Mouse (Mus musculus) left cerebral cortex, adult 8-10 months (tissue): Measurements from ENCODE around the gene Kcnk13. TPM values are rescaled to one million over a fixed set of nuclear protein-coding genes. Genes with fewer than 3 reads are reported as not detected.

Source experiments
- DNase-seq, 2 experiments: peaks; one replicate each; pipeline ENCODE4 v3.0.0; 2022; ENCODE audit warnings: low spot score in 2 of 2
- microRNA-seq, 2 experiments: library from miRNA; unstranded; fragments of <30 nt; microRNA quantifications; one replicate each; pipeline ENCODE4 v1.2.0; 2022
- total RNA-seq, 4 experiments: library from RNA; stranded (reverse); gene quantifications; 2 replicates each; pipeline ENCODE4 v1.2.4; 2022

Gene Kcnk13
- total RNA-seq, 4 experiments from 2014 or later, result 9.1 to 10.2 (median 9.7) TPM

DNA sequence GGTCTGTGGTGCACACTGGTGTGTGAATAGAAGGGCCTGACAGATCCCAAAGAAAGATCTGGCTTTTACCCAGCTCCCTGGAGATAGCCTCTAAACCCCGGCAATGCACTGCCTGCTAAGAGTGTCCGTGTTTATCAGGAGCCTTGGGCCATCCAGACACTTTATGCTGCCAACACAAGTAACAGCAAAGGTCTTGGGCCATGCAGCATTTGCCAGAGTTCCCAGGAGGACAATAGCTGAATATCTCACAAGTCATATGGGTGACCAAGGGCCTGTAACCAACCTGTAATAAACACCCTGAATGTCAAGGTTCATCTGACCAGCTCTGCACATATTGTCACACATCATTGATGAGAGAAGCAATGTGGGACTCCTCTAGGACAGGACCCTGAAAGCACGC is 123.7 kb downstream of the Kcnk13 start:
- no peak for DNase-seq

- no peak for DNase-seq
Measured at GRCm38 (mm10) chr12:100089265-100089664, 125.0 kb downstream of the Kcnk13 start.

DNA sequence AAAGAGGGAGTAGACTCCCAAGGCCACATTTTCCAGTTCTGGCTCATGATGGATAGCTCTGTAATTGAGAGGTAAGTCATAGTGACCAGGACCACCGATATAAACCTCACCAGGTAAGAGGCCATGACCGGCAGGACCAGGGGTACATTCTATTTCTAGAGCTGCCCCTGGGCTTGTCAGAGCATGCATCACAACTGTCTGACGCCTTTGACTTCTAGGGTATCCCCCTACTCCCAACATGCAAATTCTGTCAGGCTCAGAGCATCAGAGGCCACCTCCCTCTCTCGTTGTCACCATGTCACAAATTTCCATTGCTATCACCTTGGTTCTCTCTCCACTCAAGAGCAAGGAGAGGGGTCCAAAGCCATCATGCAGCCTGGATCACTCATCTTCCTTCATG is 126.5 kb downstream of the Kcnk13 start:
- no peak for DNase-seq

GRCm38 (mm10) chr12:100093046-100093445 is 128.7 kb downstream of the Kcnk13 start:
- DNase-seq, result no peak

DNA sequence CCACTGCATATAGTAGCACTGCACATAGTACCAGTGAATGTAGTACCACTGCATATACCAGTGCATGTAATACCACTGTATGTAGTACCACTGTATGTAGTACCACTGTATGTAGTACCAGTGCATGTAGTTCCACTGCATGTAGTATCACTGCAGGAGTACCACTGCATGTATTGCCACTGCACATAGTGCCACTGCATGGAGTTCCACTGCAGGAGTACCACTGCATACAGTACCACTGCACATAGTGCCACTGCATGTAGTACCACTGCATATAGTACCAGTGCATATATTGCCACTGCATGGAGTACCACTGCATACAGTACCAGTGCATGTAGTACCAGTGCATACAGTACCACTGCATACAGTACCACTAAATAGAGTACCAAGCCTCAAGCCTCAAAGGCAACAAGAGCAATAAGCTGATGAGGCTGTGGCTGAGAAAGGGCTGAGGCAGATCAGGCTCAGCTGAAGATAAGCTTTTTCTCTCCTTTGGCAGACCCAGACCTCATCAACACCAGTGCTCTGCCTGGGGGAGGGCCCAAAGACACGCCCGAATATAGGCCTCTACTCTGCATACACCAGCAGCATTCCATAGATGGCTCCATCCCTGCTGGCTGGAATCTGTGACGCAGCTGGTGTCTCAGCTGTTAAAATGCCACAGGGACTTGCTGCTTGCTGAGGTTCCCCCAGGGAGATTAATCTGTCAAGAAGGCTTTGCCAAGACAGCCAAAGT is 135.8 kb downstream of the Kcnk13 start:
- no peak for DNase-seq

DNA sequence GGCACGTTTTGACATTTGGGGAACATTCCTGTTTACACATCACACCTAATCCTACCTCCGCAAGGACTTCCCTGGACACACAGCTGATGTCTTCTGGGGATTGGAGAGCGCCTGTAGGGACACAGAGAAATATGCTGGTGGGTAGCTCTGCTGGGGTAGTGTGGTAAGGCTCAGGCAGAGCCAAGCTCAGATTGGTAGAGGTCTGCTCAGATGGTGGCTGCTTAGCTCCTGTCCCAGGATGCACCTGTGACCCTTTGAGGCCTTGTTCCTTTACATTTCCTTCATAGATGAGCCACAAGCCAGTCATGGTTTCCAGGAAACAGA is 136.4 kb downstream of the Kcnk13 start:
- no peak for DNase-seq

DNA sequence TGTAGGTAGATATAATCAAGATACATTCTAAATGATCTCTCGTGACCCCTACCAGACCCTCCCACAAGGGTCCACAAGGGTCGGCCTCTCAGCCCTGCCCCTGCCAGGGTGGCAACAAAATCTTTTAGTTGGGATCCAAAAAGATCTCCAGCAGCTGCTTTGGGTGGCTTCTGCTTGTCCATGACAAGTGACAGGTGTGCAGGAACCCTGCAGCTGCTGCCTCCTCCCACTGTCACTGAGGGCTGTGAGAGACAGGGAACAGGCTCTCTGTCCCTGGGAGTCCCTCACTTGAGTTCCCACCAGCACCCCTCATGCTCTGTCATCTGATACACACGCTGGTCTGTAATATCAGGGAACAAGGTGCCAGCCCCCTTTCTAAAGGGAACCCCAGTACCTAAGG is 137.4 kb downstream of the Kcnk13 start:
- no peak for DNase-seq

DNA sequence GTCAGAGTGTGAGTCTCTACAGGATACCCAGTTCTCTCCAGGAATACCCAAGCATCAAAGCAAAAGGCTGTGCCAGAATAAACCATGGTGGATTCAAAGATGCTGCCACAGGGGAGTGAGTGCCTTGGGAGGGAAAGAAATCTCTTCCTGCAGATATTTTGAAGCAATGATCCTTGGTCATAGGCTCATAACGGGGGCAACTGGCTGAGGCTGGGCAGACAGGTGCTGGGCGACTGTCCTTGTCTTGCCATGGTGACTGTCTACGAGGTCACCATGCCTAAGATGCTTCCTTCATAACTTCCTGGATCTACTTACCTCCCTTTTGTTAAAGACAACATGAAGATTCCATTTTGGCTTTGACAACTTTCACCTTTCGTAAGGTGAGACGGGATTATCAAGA is 140.2 kb downstream of the Kcnk13 start:
- no peak for DNase-seq

DNA sequence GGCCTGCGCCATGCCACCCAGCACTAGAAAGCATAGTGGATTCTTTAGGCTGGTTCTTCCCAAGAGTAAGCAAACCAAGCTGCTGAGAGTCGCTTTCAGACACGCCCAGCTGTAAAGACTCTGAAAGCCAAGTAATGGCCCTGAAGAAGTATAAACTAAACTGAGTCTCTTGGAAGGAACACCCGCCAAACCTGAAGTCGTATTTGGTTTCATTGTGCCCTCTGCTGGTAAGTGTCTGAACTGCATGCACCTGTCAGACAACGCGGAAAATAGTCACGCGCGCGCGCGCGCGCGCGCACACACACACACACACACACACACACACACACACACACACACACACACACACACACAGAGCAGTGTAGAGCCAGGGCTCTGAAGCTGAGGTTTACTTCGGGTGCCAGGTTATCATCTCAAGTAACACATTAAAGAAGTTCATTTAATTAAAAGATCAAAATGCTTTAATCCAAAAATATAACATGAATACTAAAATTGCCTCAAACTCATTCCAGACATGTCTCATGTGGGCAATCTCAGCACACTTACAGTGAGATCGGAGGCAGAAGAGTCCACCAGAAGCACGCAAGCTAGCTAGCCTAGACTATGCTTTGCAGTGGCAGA is 142.1 kb downstream of the Kcnk13 start:
- DNase-seq, result no peak

DNA sequence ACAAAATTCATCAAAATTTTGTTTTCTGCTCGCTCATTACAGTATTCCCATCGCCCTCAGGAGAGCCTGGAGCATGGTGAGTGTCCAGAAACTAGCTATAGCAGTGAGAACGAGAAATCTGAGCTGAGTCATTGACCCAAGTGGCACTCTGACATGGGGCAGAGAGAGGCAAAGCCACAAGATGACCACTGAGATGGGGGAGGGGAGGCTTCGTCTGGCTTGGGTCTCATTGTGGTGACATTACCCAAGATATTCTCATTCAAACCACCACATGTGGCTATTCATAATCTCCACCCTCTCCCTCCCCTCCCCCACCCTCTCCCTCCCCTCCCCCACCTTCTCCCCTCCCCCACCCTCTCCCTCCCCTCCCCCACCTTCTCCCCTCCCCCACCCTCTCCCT is 143.1 kb downstream of the Kcnk13 start:
- no peak for DNase-seq

GRCm38 (mm10) chr12:100109986-100110696 is 145.8 kb downstream of the Kcnk13 start, which contains the start of gene Psmc1:
Gene Psmc1, plus strand, starts transcription at chr12:100110154.
- DNase-seq, result peak; percentile 70 to 75

Small RNA genes lying within 50 kb of the gene (microRNA-seq; reads per million reads assigned to microRNA genes)
- gene Gm23291, result 0 reads per million in 2 experiments

Other genes starting within 250 kb of the Kcnk13 start
- under 1 TPM; 0.15 to 0.77 (median 0.62) TPM for gene Efcab11, start 80.1 kb upstream of the Kcnk13 start, total RNA-seq
- gene Tdp1, start 80.0 kb upstream of the Kcnk13 start, total RNA-seq, result 10 to 100 TPM; 18.0 to 27.7 (median 22.2) TPM
- gene Psmc1, start 145.7 kb downstream of the Kcnk13 start, total RNA-seq, result 100 to 1,000 TPM; 194 to 221 (median 211) TPM
- gene Nrde2, start 195.2 kb downstream of the Kcnk13 start, total RNA-seq, result 10 to 100 TPM; 18.0 to 21.0 (median 19.7) TPM
- 1,000 to 10,000 TPM; 2,052 to 2,216 (median 2,103) TPM for gene Calm1, start 234.9 kb downstream of the Kcnk13 start, total RNA-seq